Mouse (Mus musculus): ENCODE measurements around the gene Gabbr1.

Gene Gabbr1

GRCm38 (mm10) chr17:37061435-37061834 is 15.7 kb downstream of the Gabbr1 start:
- H3K36me3 ChIP-seq (ENCODE audit: insufficient read depth, low read length) = peaks cover 100% of the 10 kb centered on the region
- H3K27me3 ChIP-seq (ENCODE audit: insufficient read depth, low read length) = no peaks in the 10 kb centered on the region
- H3K4me3 ChIP-seq (replicated peaks; ENCODE audit: low read length) = no peak overlapping the region
- no peaks in the 10 kb centered on the region for H3K9me3 ChIP-seq (ENCODE audit: low read length)
- TF ChIP-seq CTCF (conservative IDR thresholded peaks at IDR 0.05; ENCODE audit: low read length) = no peak
- no peak for TF ChIP-seq POU5F1 (IDR thresholded peaks at IDR 0.05; ENCODE audit: borderline replicate concordance, low read length)
- TF ChIP-seq NANOG (IDR thresholded peaks at IDR 0.05; ENCODE audit: borderline replicate concordance, low read length) = no peak
- peaks cover 53% of the 10 kb centered on the region for H3K4me1 ChIP-seq (replicated peaks; ENCODE audit: low read depth, low read length)

DNA sequence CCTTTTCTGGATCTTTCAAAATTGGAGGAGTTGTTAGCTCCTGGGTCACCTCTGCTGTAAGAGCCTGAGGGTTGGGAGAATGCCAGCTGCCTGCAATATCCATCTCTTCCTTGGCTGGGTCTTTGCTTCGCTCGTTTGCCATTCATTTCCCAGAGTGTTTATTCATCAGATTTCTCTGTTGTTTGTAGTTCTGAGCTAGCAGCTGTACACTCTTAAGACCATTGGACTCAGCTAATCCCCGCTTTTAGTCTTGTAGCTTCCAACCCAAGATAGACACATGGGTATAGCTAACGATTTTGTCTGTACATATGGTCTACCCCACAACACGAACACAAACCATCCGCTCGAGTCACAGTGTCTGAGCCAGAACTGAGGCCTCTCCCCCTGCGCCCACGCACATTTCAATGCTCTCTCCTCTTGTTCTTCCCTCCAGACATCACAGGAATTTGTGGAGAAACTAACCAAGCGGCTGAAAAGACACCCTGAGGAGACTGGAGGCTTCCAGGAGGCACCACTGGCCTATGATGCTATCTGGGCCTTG is 16.4 kb downstream of the Gabbr1 start:
- Histone ChIP-seq H3K4me1 (replicated peaks; ENCODE audit: low read depth, low read length) (peaks cover 53% of the 10 kb centered on the region), H3K4me3 (replicated peaks; ENCODE audit: low read length) (no peak overlapping the region), H3K9me3 (ENCODE audit: low read length) (no peaks in the 10 kb centered on the region), H3K36me3 (ENCODE audit: insufficient read depth, low read length) (peaks cover 100% of the 10 kb centered on the region), H3K27me3 (ENCODE audit: insufficient read depth, low read length) (no peaks in the 10 kb centered on the region)
- no peak for TF ChIP-seq NANOG (IDR thresholded peaks at IDR 0.05; ENCODE audit: borderline replicate concordance, low read length)
- no peak for TF ChIP-seq CTCF (conservative IDR thresholded peaks at IDR 0.05; ENCODE audit: low read length)
- TF ChIP-seq POU5F1 (IDR thresholded peaks at IDR 0.05; ENCODE audit: borderline replicate concordance, low read length) = no peak

GRCm38 (mm10) chr17:37063063-37063462 is 17.3 kb downstream of the Gabbr1 start:
- no peak overlapping the region for H3K4me3 ChIP-seq (replicated peaks; ENCODE audit: low read length)
- H3K9me3 ChIP-seq (ENCODE audit: low read length) = no peaks in the 10 kb centered on the region
- no peak for TF ChIP-seq NANOG (IDR thresholded peaks at IDR 0.05; ENCODE audit: borderline replicate concordance, low read length)
- TF ChIP-seq POU5F1 (IDR thresholded peaks at IDR 0.05; ENCODE audit: borderline replicate concordance, low read length) = no peak
- TF ChIP-seq CTCF (conservative IDR thresholded peaks at IDR 0.05; ENCODE audit: low read length) = no peak
- H3K36me3 ChIP-seq (ENCODE audit: insufficient read depth, low read length) = peaks cover 100% of the 10 kb centered on the region
- H3K27me3 ChIP-seq (ENCODE audit: insufficient read depth, low read length) = no peaks in the 10 kb centered on the region
- H3K4me1 ChIP-seq (replicated peaks; ENCODE audit: low read depth, low read length) = peaks cover 62% of the 10 kb centered on the region

DNA sequence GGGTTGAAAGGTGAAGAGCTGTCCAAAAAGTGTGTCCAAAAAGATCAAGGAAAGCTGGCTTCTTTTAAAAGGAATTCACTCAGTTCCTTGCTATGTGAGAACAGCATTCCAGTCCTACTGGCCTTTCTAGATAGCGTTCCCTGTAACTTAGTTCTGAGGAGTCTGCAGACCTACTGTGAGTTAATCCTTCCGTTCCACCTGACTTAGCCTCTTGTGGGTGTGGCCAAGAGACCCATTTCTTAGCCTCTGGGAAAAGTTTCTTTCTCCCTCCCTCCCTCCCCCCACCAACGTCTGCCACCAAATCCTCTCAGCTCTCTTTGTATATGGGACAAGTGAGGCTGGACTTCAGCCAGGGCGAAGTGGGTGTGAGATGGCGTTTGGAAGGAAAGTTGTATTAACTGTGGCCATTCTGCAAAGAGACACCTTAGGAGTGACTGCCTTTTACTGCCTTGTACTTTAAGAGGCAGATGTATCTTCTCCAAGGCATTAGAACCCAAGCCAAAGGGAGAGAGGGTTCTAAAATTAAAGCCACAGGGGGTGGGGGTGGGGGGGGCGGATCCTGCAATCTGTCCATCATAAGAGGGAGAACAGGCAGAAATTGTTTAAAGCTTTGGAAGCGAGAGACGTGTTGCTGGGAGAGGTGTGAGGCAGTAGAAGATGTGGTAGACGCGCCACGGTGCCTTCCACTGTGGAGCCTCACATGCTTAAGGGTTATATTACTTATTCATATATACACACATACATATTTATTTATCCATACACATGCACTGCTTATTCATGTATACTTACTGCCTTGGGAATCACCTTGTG is 18.1 kb downstream of the Gabbr1 start:
- Histone ChIP-seq H3K27me3 (ENCODE audit: insufficient read depth, low read length) (no peaks in the 10 kb centered on the region), H3K9me3 (ENCODE audit: low read length) (no peaks in the 10 kb centered on the region), H3K4me1 (replicated peaks; ENCODE audit: low read depth, low read length) (peaks cover 69% of the 10 kb centered on the region), H3K4me3 (replicated peaks; ENCODE audit: low read length) (no peak overlapping the region), H3K36me3 (ENCODE audit: insufficient read depth, low read length) (peaks cover 99% of the 10 kb centered on the region)
- TF ChIP-seq CTCF (conservative IDR thresholded peaks at IDR 0.05; ENCODE audit: low read length) (no peak), POU5F1 (IDR thresholded peaks at IDR 0.05; ENCODE audit: borderline replicate concordance, low read length) (no peak), NANOG (IDR thresholded peaks at IDR 0.05; ENCODE audit: borderline replicate concordance, low read length) (no peak)

- no peaks in the 10 kb centered on the region for H3K27me3 ChIP-seq (ENCODE audit: insufficient read depth, low read length)
- H3K4me3 ChIP-seq (replicated peaks; ENCODE audit: low read length) = no peak overlapping the region
- no peak for TF ChIP-seq NANOG (IDR thresholded peaks at IDR 0.05; ENCODE audit: borderline replicate concordance, low read length)
- no peak for TF ChIP-seq POU5F1 (IDR thresholded peaks at IDR 0.05; ENCODE audit: borderline replicate concordance, low read length)
- no peak for TF ChIP-seq CTCF (conservative IDR thresholded peaks at IDR 0.05; ENCODE audit: low read length)
Observed at GRCm38 (mm10) chr17:37065993-37066392, 20.2 kb downstream of the Gabbr1 start.

DNA sequence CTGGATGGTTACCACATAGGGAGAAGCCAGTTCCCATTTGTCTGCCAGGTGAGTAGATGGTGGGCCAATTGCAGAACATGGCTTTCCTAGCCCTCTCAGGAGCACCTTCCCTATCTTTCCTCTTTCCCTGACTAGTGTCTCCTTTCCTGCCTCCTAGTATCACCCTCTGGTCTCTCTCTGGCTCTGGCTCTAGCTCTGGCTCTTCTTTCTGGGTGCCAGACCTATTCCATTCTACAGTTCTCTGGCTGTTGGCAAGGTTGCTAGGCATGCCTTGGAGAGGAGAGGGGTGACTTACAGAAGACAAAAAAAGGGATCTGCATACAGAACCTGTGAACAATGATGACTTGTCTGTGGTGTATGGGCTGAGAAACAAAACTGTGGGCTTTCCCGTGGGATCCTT is 22.1 kb downstream of the Gabbr1 start:
- H3K27me3 ChIP-seq (ENCODE audit: insufficient read depth, low read length) = no peaks in the 10 kb centered on the region
- H3K9me3 ChIP-seq (ENCODE audit: low read length) = no peaks in the 10 kb centered on the region
- peaks cover 86% of the 10 kb centered on the region for H3K4me1 ChIP-seq (replicated peaks; ENCODE audit: low read depth, low read length)
- peaks cover 99% of the 10 kb centered on the region for H3K36me3 ChIP-seq (ENCODE audit: insufficient read depth, low read length)
- TF ChIP-seq POU5F1 (IDR thresholded peaks at IDR 0.05; ENCODE audit: borderline replicate concordance, low read length) (no peak), NANOG (IDR thresholded peaks at IDR 0.05; ENCODE audit: borderline replicate concordance, low read length) (no peak), CTCF (conservative IDR thresholded peaks at IDR 0.05; ENCODE audit: low read length) (no peak)
- no peak overlapping the region for H3K4me3 ChIP-seq (replicated peaks; ENCODE audit: low read length)

More at GRCm38 (mm10) chr17:37065993-37066392, 20.2 kb downstream of the Gabbr1 start:
- Histone ChIP-seq H3K9me3 (ENCODE audit: low read length) (no peaks in the 10 kb centered on the region), H3K4me1 (replicated peaks; ENCODE audit: low read depth, low read length) (peaks cover 86% of the 10 kb centered on the region), H3K36me3 (ENCODE audit: insufficient read depth, low read length) (peaks cover 99% of the 10 kb centered on the region)

DNA sequence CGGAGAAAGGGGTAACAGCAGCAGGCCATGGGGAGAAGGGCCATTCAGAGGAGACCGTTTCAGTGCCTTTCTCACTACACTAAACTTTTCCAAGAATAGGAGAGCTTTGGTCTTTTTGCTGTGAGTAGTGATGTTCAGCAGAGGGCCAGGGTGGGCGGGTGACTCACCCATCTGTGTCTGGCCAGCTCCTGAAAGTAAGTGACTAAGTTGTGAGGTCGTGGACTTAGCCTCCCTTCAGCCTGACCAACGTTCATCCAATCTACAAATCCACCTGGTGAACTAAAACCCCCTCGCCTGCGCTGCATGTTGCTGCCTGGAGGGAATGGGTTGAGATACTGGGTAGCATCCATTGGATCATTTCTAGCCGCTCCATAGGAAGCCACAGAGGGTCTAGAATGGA is 24.4 kb downstream of the Gabbr1 start:
- H3K9me3 ChIP-seq (ENCODE audit: low read length) = no peaks in the 10 kb centered on the region
- no peaks in the 10 kb centered on the region for H3K27me3 ChIP-seq (ENCODE audit: insufficient read depth, low read length)
- TF ChIP-seq POU5F1 (IDR thresholded peaks at IDR 0.05; ENCODE audit: borderline replicate concordance, low read length) (no peak), NANOG (IDR thresholded peaks at IDR 0.05; ENCODE audit: borderline replicate concordance, low read length) (no peak), CTCF (conservative IDR thresholded peaks at IDR 0.05; ENCODE audit: low read length) (no peak)
- peaks cover 99% of the 10 kb centered on the region for H3K36me3 ChIP-seq (ENCODE audit: insufficient read depth, low read length)
- H3K4me3 ChIP-seq (replicated peaks; ENCODE audit: low read length) = peak overlapping the region; percentile 5; the same call in 1 of the 2 replicates
- H3K4me1 ChIP-seq (replicated peaks; ENCODE audit: low read depth, low read length) = peaks cover 86% of the 10 kb centered on the region

GRCm38 (mm10) chr17:37072080-37072729 is 26.4 kb downstream of the Gabbr1 start:
- TF ChIP-seq POU5F1 (IDR thresholded peaks at IDR 0.05; ENCODE audit: borderline replicate concordance, low read length) = no peak
- no peak for TF ChIP-seq NANOG (IDR thresholded peaks at IDR 0.05; ENCODE audit: borderline replicate concordance, low read length)
- no peak for TF ChIP-seq CTCF (conservative IDR thresholded peaks at IDR 0.05; ENCODE audit: low read length)
- Histone ChIP-seq H3K4me1 (replicated peaks; ENCODE audit: low read depth, low read length) (peaks cover 98% of the 10 kb centered on the region), H3K9me3 (ENCODE audit: low read length) (no peaks in the 10 kb centered on the region), H3K27me3 (ENCODE audit: insufficient read depth, low read length) (no peaks in the 10 kb centered on the region), H3K36me3 (ENCODE audit: insufficient read depth, low read length) (peaks cover 99% of the 10 kb centered on the region), H3K4me3 (replicated peaks; ENCODE audit: low read length) (peak overlapping the region; percentile 42)
